Mouse (Mus musculus): ENCODE measurements around the gene Zcrb1. TPM values are rescaled to one million over a fixed set of nuclear protein-coding genes. Genes with fewer than 3 reads are reported as not detected.

Zcrb1 gene
- 192 TPM in 2 replicates for polyA plus RNA-seq (2012; ENCODE audit: insufficient read depth, insufficient read length, missing spikeins)

GRCm38 (mm10) chr15:93397826-93398698, at the start of gene Zcrb1, which contains the start of gene Pphln1:
TSS of gene Zcrb1 (minus strand) at chr15:93398334.
TSS of gene Pphln1 (plus strand) at chr15:93398350.
- peak within 1 kb of the TSS; percentile 88 for H3K4me3 ChIP-seq (ENCODE audit: insufficient read depth, low read depth, low read length)
- H3K4me1 ChIP-seq (ENCODE audit: control insufficient read depth, insufficient read depth, insufficient read length, low read length) = peaks cover 4% of the 10 kb centered on the region; the same call in 1 of the 2 replicates
- peak within 1 kb of the TSS; percentile 58 for H3K27ac ChIP-seq (replicated peaks; ENCODE audit: low read depth, low read length)

- no peak overlapping the region for H3K27ac ChIP-seq (replicated peaks; ENCODE audit: low read depth, low read length)
- no peaks in the 10 kb centered on the region for H3K4me1 ChIP-seq (ENCODE audit: control insufficient read depth, insufficient read depth, insufficient read length, low read length)
- no peak overlapping the region for H3K4me3 ChIP-seq (ENCODE audit: insufficient read depth, low read depth, low read length)
Observed at GRCm38 (mm10) chr15:93443676-93444075, 45.5 kb upstream of the Zcrb1 start.

DNA sequence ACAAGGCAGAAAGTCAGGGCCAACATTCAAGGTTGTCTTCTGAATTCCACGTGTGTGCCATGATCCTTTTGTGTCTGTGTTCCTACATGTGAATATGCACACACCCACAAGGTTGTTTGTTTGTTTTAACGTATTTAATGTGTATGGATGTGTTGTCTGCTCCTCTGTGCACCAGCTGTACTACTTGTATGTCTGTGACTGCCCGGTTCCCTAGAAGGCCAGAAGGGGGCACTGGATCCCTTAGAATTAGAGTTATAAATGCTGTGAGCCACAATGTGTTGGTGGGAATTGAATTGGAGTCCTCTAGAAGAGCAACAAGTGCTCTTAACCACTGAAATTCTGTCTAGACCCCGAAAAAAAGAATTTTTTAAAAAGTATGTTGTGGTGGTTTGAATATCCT, 44.1 kb upstream of the Zcrb1 start:
- Histone ChIP-seq H3K4me3 (ENCODE audit: insufficient read depth, low read depth, low read length) (no peak overlapping the region), H3K4me1 (ENCODE audit: control insufficient read depth, insufficient read depth, insufficient read length, low read length) (no peaks in the 10 kb centered on the region), H3K27ac (replicated peaks; ENCODE audit: low read depth, low read length) (no peak overlapping the region)

- Histone ChIP-seq H3K4me3 (ENCODE audit: insufficient read depth, low read depth, low read length) (no peak overlapping the region), H3K4me1 (ENCODE audit: control insufficient read depth, insufficient read depth, insufficient read length, low read length) (no peaks in the 10 kb centered on the region), H3K27ac (replicated peaks; ENCODE audit: low read depth, low read length) (no peak overlapping the region)
Observed at GRCm38 (mm10) chr15:93438663-93439062, 40.5 kb upstream of the Zcrb1 start.

DNA sequence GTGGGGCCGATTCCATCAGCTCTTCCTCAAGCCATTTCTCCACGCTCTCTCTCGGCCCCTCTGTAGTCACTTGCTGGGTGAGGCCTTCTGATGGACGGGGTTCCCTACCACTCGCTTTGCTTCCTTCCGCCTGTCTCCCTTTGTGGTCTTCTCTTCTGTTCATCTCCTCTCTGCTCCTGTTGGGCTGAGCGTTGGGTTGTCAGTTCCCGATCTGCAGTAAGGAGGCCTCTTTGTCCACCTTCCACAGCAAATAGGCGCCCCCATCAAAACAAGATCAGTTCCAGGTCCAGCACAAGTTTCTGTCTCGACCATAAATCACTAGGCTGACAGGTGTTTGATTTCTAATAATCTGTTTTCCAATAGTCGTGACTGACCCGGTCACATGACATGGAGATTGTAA, 37.9 kb upstream of the Zcrb1 start:
- Histone ChIP-seq H3K4me3 (ENCODE audit: insufficient read depth, low read depth, low read length) (no peak overlapping the region), H3K4me1 (ENCODE audit: control insufficient read depth, insufficient read depth, insufficient read length, low read length) (no peaks in the 10 kb centered on the region)

GRCm38 (mm10) chr15:93433811-93434210, 35.7 kb upstream of the Zcrb1 start:
- Histone ChIP-seq H3K27ac (replicated peaks; ENCODE audit: low read depth, low read length) (no peak overlapping the region), H3K4me3 (ENCODE audit: insufficient read depth, low read depth, low read length) (no peak overlapping the region), H3K4me1 (ENCODE audit: control insufficient read depth, insufficient read depth, insufficient read length, low read length) (no peaks in the 10 kb centered on the region)

More for the DNA sequence above, 37.9 kb upstream of the Zcrb1 start:
- no peak overlapping the region for H3K27ac ChIP-seq (replicated peaks; ENCODE audit: low read depth, low read length)

- H3K27ac ChIP-seq (replicated peaks; ENCODE audit: low read depth, low read length) = no peak overlapping the region
- H3K4me3 ChIP-seq (ENCODE audit: insufficient read depth, low read depth, low read length) = no peak overlapping the region
- no peaks in the 10 kb centered on the region for H3K4me1 ChIP-seq (ENCODE audit: control insufficient read depth, insufficient read depth, insufficient read length, low read length)
Observed at GRCm38 (mm10) chr15:93422537-93422936, 24.4 kb upstream of the Zcrb1 start.

DNA sequence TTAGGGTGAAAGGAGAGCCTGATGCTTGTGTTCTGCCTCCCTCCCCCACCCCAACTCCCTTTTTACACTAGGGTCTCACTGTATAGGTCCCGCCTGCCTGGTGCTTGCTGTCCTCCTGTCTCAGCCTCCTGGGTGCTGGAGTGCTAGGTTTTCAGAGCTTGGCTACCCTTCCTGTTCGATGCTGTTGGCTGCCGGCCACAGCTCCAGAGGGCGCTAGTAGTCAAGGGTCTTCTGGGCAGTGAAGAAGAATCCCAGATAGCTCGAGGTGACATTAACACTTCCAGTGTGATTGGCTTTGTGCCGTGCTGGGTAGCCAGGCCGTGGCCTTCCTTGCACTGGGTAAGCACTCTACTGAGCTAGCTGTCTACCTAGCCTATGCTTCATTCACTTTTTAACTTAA, 22.5 kb upstream of the Zcrb1 start:
- H3K4me1 ChIP-seq (ENCODE audit: control insufficient read depth, insufficient read depth, insufficient read length, low read length) = no peaks in the 10 kb centered on the region

DNA sequence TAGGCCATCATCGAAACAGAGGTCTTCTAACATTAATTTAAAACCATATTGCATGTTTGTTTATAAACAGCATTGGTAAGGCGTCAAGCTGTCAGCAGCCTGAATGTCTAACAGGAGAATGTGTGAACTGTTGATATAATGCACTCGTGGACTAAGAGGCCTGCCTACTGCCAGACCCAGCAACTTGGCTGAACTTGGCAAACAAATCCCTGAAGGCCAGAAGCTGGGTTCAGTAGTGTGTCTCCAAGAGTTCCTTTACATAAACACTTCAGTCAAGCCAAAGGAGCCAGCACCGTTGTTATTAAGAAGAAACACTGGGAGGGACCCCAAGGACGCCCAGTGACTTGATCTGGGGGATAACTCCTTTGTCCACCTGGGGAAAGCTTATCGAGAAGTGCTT, 18.2 kb upstream of the Zcrb1 start:
- no peak overlapping the region for H3K27ac ChIP-seq (replicated peaks; ENCODE audit: low read depth, low read length)
- H3K4me3 ChIP-seq (ENCODE audit: insufficient read depth, low read depth, low read length) = no peak overlapping the region
- H3K4me1 ChIP-seq (ENCODE audit: control insufficient read depth, insufficient read depth, insufficient read length, low read length) = no peaks in the 10 kb centered on the region

More for the DNA sequence above, 22.5 kb upstream of the Zcrb1 start:
- no peak overlapping the region for H3K4me3 ChIP-seq (ENCODE audit: insufficient read depth, low read depth, low read length)
- no peak overlapping the region for H3K27ac ChIP-seq (replicated peaks; ENCODE audit: low read depth, low read length)

DNA sequence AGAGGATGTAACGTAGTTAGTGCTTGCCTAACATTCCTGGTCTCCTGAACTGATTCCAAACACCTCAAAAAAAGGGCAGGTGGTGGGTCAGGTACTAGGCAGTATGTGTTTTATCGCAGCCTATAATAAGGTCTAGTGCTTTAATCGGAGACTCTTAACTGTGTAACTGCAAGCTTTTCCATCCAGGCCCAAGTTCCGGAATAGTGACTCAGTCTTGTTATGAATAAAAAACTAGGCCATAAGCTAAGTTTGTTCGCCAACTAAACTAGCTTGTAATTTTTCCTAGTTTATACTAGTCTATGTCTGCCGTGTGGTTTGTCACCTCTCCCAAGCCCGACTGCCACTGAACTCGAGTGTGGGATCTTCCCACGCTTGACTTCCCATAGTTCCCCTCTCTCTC, 16.3 kb upstream of the Zcrb1 start:
- no peaks in the 10 kb centered on the region for H3K4me1 ChIP-seq (ENCODE audit: control insufficient read depth, insufficient read depth, insufficient read length, low read length)

GRCm38 (mm10) chr15:93412445-93412844, 14.3 kb upstream of the Zcrb1 start:
- Histone ChIP-seq H3K27ac (replicated peaks; ENCODE audit: low read depth, low read length) (no peak overlapping the region), H3K4me3 (ENCODE audit: insufficient read depth, low read depth, low read length) (no peak overlapping the region), H3K4me1 (ENCODE audit: control insufficient read depth, insufficient read depth, insufficient read length, low read length) (no peaks in the 10 kb centered on the region)

More for the DNA sequence above, 16.3 kb upstream of the Zcrb1 start:
- Histone ChIP-seq H3K27ac (replicated peaks; ENCODE audit: low read depth, low read length) (no peak overlapping the region), H3K4me3 (ENCODE audit: insufficient read depth, low read depth, low read length) (no peak overlapping the region)

GRCm38 (mm10) chr15:93406492-93406891, 8.4 kb upstream of the Zcrb1 start:
- Histone ChIP-seq H3K4me3 (ENCODE audit: insufficient read depth, low read depth, low read length) (no peak overlapping the region), H3K27ac (replicated peaks; ENCODE audit: low read depth, low read length) (no peak overlapping the region), H3K4me1 (ENCODE audit: control insufficient read depth, insufficient read depth, insufficient read length, low read length) (no peaks in the 10 kb centered on the region; the same call in 1 of the 2 replicates)

- H3K4me1 ChIP-seq (ENCODE audit: control insufficient read depth, insufficient read depth, insufficient read length, low read length) = no peaks in the 10 kb centered on the region; the same call in 1 of the 2 replicates
- H3K27ac ChIP-seq (replicated peaks; ENCODE audit: low read depth, low read length) = no peak overlapping the region
- H3K4me3 ChIP-seq (ENCODE audit: insufficient read depth, low read depth, low read length) = no peak overlapping the region
Observed at GRCm38 (mm10) chr15:93405446-93405986, 7.4 kb upstream of the Zcrb1 start.

DNA sequence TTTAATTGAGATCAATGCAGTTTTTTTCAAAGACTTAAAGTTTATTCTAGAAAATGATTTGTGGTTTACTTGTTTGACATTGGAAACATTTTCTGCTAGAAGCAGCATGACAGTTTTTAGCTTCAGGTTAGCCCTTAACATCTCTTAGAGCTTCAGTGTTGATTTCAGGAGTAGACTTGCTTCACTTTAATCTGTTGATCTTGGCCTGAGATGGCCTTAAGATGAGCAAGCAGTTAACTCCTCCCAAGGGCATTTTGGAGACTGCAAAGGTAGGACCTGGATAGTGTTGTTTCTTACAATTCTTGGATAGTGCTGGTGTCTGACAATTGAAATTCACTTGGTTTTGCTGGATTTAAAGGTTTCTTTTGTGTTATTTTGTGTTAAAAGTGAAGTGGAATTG, 6.7 kb upstream of the Zcrb1 start:
- Histone ChIP-seq H3K4me3 (ENCODE audit: insufficient read depth, low read depth, low read length) (no peak overlapping the region), H3K4me1 (ENCODE audit: control insufficient read depth, insufficient read depth, insufficient read length, low read length) (no peaks in the 10 kb centered on the region; the same call in 1 of the 2 replicates), H3K27ac (replicated peaks; ENCODE audit: low read depth, low read length) (no peak overlapping the region)

DNA sequence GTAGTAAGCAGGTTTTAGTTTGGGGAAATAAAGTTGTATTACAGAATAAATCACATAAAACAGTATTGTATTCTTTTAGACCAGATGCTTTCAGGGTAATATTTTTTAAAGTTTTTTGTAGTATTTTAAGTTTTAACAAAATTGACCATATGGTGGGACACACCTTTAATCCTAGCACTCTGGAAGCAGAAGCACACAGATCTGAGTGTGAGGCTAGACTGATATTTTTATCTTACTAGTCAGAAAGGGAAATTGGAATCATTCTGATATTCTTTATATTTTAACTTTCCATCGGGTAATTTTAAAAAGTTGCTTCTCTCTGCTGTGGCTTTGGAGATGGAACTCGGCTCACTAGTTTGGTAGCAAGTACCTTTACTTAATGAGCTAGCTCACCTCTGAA, 4.6 kb upstream of the Zcrb1 start:
- Histone ChIP-seq H3K4me3 (ENCODE audit: insufficient read depth, low read depth, low read length) (no peak overlapping the region), H3K4me1 (ENCODE audit: control insufficient read depth, insufficient read depth, insufficient read length, low read length) (peaks cover 4% of the 10 kb centered on the region; the same call in 1 of the 2 replicates), H3K27ac (replicated peaks; ENCODE audit: low read depth, low read length) (no peak overlapping the region)
